Mouse (Mus musculus) embryonic stem cell, embryonic (primary cell): ENCODE data around the gene Tmem132a.

ENCODE experiments used
- CTCF ChIA-PET, 4 experiments: fragments of 300-600 bp in 2 of 4; fragments of 350-600 bp in 2 of 4; sonication (Branson Sonifier 250); formaldehyde crosslinking; loops; one replicate each; lab custom pipeline; 2022; ENCODE audit warnings: inconsistent platforms in 2 of 4; lab: Charles Lee
- POLR2A ChIA-PET, 4 experiments: fragments of 300-600 bp in 2 of 4; fragments of 350-600 bp in 2 of 4; sonication (Branson Sonifier 250); formaldehyde crosslinking; loops; one replicate each; lab custom pipeline; 2022; ENCODE audit warnings: antibody characterized with exemption in 4 of 4, inconsistent platforms in 1 of 4; lab: Charles Lee

Tmem132a gene

GRCm38 (mm10) chr19:10869886-10870527 lies at the start of gene Tmem132a:
TSS of gene Tmem132a (minus strand) at chr19:10869940.
- ChIA-PET CTCF (interaction anchor here in 2 of 4 experiments (0.7 to 1.2 kb wide), 2 partner anchors 51 to 350 kb away, joined by 3 to 4 read pairs; no protein-coding TSS in a partner anchor), POLR2A (interaction anchor here in 2 of 4 experiments (0.6 to 1.9 kb wide), 6 partner anchors 8 to 32 kb away, joined by 3 to 5 read pairs (median 4); partner anchors contain the start of gene Prpf19 (in 2 of the 2))

- POLR2A ChIA-PET: interaction anchor here in 2 of 4 experiments (0.8 to 2.2 kb wide), 6 partner anchors 10 to 31 kb away, joined by 3 to 7 read pairs (median 4); partner anchors contain the start of gene Ccdc86 (in 2 of the 2)
- CTCF ChIA-PET: interaction anchor here in 2 of 4 experiments (0.8 to 1.5 kb wide), 4 partner anchors 9 to 209 kb away, joined by 3 to 6 read pairs (median 4); no protein-coding TSS in a partner anchor
Observed at GRCm38 (mm10) chr19:10918321-10918991, 48.7 kb upstream of the Tmem132a start.

- POLR2A ChIA-PET: interaction anchor here in 3 of 4 experiments (0.7 to 3.4 kb wide), 13 partner anchors 8 to 782 kb away, joined by 3 to 13 read pairs (median 4); partner anchors contain the start of genes Prpf19 (in 2 of the 3) and Ccdc86 (in 1 of the 3)
- CTCF ChIA-PET: interaction anchor here in 3 of 4 experiments (0.6 to 1.6 kb wide), 7 partner anchors 9 to 202 kb away, joined by 3 to 8 read pairs (median 3); no protein-coding TSS in a partner anchor
Observed at GRCm38 (mm10) chr19:10916506-10916905, 46.8 kb upstream of the Tmem132a start.

GRCm38 (mm10) chr19:10914870-10915269 lies 45.1 kb upstream of the Tmem132a start:
- ChIA-PET CTCF (interaction anchor here in 2 of 4 experiments (0.6 to 1.9 kb wide), 5 partner anchors 10 to 200 kb away, joined by 3 to 6 read pairs (median 5); partner anchors contain the start of gene Ptgdr2 (in 1 of the 2)), POLR2A (interaction anchor here in 3 of 4 experiments (0.6 to 3.4 kb wide), 12 partner anchors 10 to 1031 kb away, joined by 3 to 13 read pairs (median 4); partner anchors contain the start of genes Ccdc86 (in 2 of the 3), Prpf19 (in 1 of the 3), Ptgdr2 (in 1 of the 3) and Tmem109 (in 1 of the 3))

GRCm38 (mm10) chr19:10914291-10914690 lies 44.6 kb upstream of the Tmem132a start:
- ChIA-PET CTCF (interaction anchor here in 1 of 4 experiments (0.9 to 1.9 kb wide), 3 partner anchors 10 to 65 kb away, joined by 5 to 6 read pairs (median 5); partner anchors contain the start of gene Ptgdr2), POLR2A (interaction anchor here in 3 of 4 experiments (0.6 to 3.4 kb wide), 13 partner anchors 9 to 1032 kb away, joined by 3 to 13 read pairs (median 4); partner anchors contain the start of genes Ccdc86 (in 2 of the 3), Prpf19 (in 1 of the 3), Ptgdr2 (in 1 of the 3) and Tmem109 (in 1 of the 3))

- POLR2A ChIA-PET: interaction anchor here (0.6 to 6.7 kb wide), 19 partner anchors 9 to 313 kb away, joined by 3 to 49 read pairs (median 3); partner anchors contain the start of genes Prpf19 (in 3 of the 4) and Zp1 (in 1 of the 4)
- CTCF ChIA-PET: interaction anchor here (0.5 to 3.2 kb wide), 13 partner anchors 9 to 126 kb away, joined by 3 to 21 read pairs (median 8); partner anchors contain the start of genes Ptgdr2 (in 2 of the 4), Prpf19 (in 1 of the 4) and Zp1 (in 1 of the 4)
Observed at GRCm38 (mm10) chr19:10909087-10909721, 39.5 kb upstream of the Tmem132a start.

- ChIA-PET CTCF (interaction anchor here (0.5 to 3.2 kb wide), 42 partner anchors 8 to 251 kb away, joined by 3 to 21 read pairs (median 5); partner anchors contain the start of genes Ptgdr2 (in 3 of the 4), Prpf19 (in 2 of the 4) and Zp1 (in 1 of the 4)), POLR2A (interaction anchor here in 3 of 4 experiments (0.6 to 6.7 kb wide), 18 partner anchors 8 to 285 kb away, joined by 3 to 49 read pairs (median 4); partner anchors contain the start of genes Prpf19 (in 2 of the 3), Ccdc86 (in 1 of the 3), Ms4a10 (in 1 of the 3) and Zp1 (in 1 of the 3))
Observed at GRCm38 (mm10) chr19:10907891-10908290, 38.2 kb upstream of the Tmem132a start.

GRCm38 (mm10) chr19:10905728-10906000 lies 35.9 kb upstream of the Tmem132a start:
- CTCF ChIA-PET: interaction anchor here in 3 of 4 experiments (0.6 to 2.4 kb wide), 6 partner anchors 9 to 220 kb away, joined by 3 to 15 read pairs (median 3); partner anchors contain the start of gene Prpf19 (in 2 of the 3)
- POLR2A ChIA-PET: interaction anchor here in 2 of 4 experiments (0.8 to 6.7 kb wide), 9 partner anchors 8 to 31 kb away, joined by 3 to 49 read pairs (median 4); partner anchors contain the start of genes Prpf19 (in 2 of the 2), Ptgdr2 (in 1 of the 2) and Zp1 (in 1 of the 2)

- CTCF ChIA-PET: interaction anchor here in 2 of 4 experiments (0.6 to 2.4 kb wide), 8 partner anchors 8 to 307 kb away, joined by 3 to 15 read pairs (median 4); partner anchors contain the start of gene Prpf19 (in 1 of the 2)
- POLR2A ChIA-PET: interaction anchor here in 3 of 4 experiments (0.8 to 6.7 kb wide), 13 partner anchors 9 to 299 kb away, joined by 3 to 49 read pairs (median 4); partner anchors contain the start of genes Prpf19 (in 3 of the 3), Ptgdr2 (in 1 of the 3), Tkfc (in 1 of the 3) and Zp1 (in 1 of the 3)
Observed at GRCm38 (mm10) chr19:10904927-10905727, 35.4 kb upstream of the Tmem132a start.

GRCm38 (mm10) chr19:10904512-10904911 lies 34.8 kb upstream of the Tmem132a start:
- ChIA-PET CTCF (interaction anchor here in 1 of 4 experiments (1.4 to 2.4 kb wide), 3 partner anchors 10 to 306 kb away, joined by 4 to 15 read pairs (median 5); no protein-coding TSS in a partner anchor), POLR2A (interaction anchor here in 3 of 4 experiments (0.8 to 6.7 kb wide), 10 partner anchors 9 to 298 kb away, joined by 3 to 49 read pairs (median 4); partner anchors contain the start of genes Prpf19 (in 3 of the 3), Ccdc86 (in 1 of the 3) and Tkfc (in 1 of the 3))

- CTCF ChIA-PET: interaction anchor here in 1 of 4 experiments (2.1 kb wide), 1 partner anchor 78 kb away, joined by 6 read pairs; no protein-coding TSS in a partner anchor
- POLR2A ChIA-PET: interaction anchor here in 1 of 4 experiments (1.1 kb wide), 1 partner anchor 16 kb away, joined by 3 read pairs; no protein-coding TSS in a partner anchor
Observed at GRCm38 (mm10) chr19:10901046-10901445, 31.3 kb upstream of the Tmem132a start.

- ChIA-PET CTCF (interaction anchor here in 2 of 4 experiments (0.7 to 2.1 kb wide), 3 partner anchors 79 to 191 kb away, joined by 3 to 7 read pairs (median 6); no protein-coding TSS in a partner anchor), POLR2A (interaction anchor here in 2 of 4 experiments (0.5 to 1.9 kb wide), 7 partner anchors 8 to 41 kb away, joined by 3 to 6 read pairs (median 4); partner anchors contain the start of gene Tmem132a (in 1 of the 2))
Observed at GRCm38 (mm10) chr19:10900315-10900714, 30.6 kb upstream of the Tmem132a start.

GRCm38 (mm10) chr19:10897491-10897890 lies 27.8 kb upstream of the Tmem132a start:
- CTCF ChIA-PET: interaction anchor here in 2 of 4 experiments (0.6 to 1.7 kb wide), 3 partner anchors 8 to 10 kb away, joined by 3 to 5 read pairs (median 3); no protein-coding TSS in a partner anchor

GRCm38 (mm10) chr19:10896849-10897248 lies 27.1 kb upstream of the Tmem132a start:
- POLR2A ChIA-PET: interaction anchor here in 3 of 4 experiments (0.6 to 4.2 kb wide), 18 partner anchors 10 to 352 kb away, joined by 3 to 49 read pairs (median 4); partner anchors contain the start of genes Ccdc86 (in 1 of the 3), Cyb561a3 (in 1 of the 3), Ddb1 (in 1 of the 3) and Tkfc (in 1 of the 3)
- CTCF ChIA-PET: interaction anchor here (0.6 to 1.7 kb wide), 7 partner anchors 9 to 83 kb away, joined by 3 to 5 read pairs (median 3); partner anchors contain the start of gene Ptgdr2 (in 1 of the 4)

More at GRCm38 (mm10) chr19:10897491-10897890, 27.8 kb upstream of the Tmem132a start:
- POLR2A ChIA-PET: interaction anchor here in 3 of 4 experiments (0.6 to 4.2 kb wide), 9 partner anchors 9 to 82 kb away, joined by 3 to 49 read pairs (median 3); partner anchors contain the start of gene Ccdc86 (in 1 of the 3)
